Comparison of ENCODE assay signal across 19 mouse cellular contexts in the genomic region with DNA sequence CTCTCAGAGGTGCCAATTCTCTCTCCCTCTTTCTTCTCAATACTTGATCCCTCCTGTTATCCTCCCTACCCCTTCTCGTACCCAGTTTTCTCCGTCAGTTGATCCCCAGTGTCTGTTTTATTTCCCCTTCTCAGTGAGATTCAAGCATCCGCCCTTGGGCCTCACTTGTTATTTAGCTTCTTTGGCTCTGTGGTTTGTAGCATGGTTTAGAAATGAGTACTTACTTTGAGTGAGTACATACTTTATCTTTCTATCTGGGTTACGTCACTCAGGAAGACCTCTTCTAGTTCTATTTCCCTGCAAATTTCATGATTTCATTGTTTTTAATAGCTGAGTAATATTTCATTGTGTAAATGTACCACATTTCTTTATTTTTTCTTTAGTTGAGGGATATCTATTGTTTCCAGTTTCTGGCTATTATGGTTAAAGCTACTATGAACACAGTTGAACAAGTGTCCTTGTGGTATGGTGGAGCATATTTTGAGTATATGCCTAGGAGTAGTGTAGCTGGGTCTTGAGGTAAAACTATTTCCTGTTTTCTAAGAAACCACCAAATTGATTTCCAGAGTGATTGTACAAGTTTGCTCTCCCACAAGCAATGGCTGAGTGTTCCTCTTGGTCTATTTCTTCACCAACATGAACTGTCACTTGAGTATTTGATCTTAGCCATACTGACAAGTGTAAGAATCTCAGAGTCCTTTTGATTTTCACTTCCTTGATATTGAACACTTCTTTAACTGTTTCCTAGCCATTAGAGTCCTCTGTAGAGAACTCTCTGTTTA. TPM values are rescaled to one million over a fixed set of nuclear protein-coding genes. Genes with fewer than 3 reads are reported as not detected.
A peak's percentile ranks its signal among the peaks of the same experiment; 100 is the strongest.
DNase-seq lines count a peak whose midpoint lies in the region; ATAC-seq and TF ChIP-seq lines count a peak whose summit lies in the region.
"Had no signal": no experiment of that assay in that cellular context is flagged by ENCODE, and none has a peak within 500 bp of the region (broad histone marks: within the 10 kb centered on the region; RNA-seq: fewer than 3 reads in every experiment).

No protein-coding gene starts in this region.

- no peak overlapping the region for H3K9ac ChIP-seq in hindbrain, embryonic 12.5 days
- H3K9ac ChIP-seq: hindbrain, embryonic 13.5 days; liver, embryonic 13.5 days; lung, embryonic 15.5 days; midbrain, embryonic 15.5 days; neural tube, embryonic 12.5 days had no signal

- peaks cover 3% of the 10 kb centered on the region; the same call in 1 of the 2 replicates for H3K4me1 ChIP-seq in spleen, adult 2 months (ENCODE audit: control insufficient read depth, insufficient read depth, insufficient read length)
- peaks cover 22% of the 10 kb centered on the region for H3K4me1 ChIP-seq in G1E (ENCODE audit: insufficient read depth, low read depth, low read length)
- H3K4me1 ChIP-seq in hindbrain, embryonic 12.5 days, result no peaks in the 10 kb centered on the region
- H3K4me1 ChIP-seq: hindbrain, embryonic 13.5 days; liver, embryonic 13.5 days; lung, embryonic 15.5 days; midbrain, embryonic 15.5 days; neural tube, embryonic 12.5 days had no signal

- H3K27ac ChIP-seq in spleen, adult 2 months (ENCODE audit: insufficient read depth, low read length), result peak overlapping the region; percentile 82; the same call in 1 of the 2 replicates
- no peak overlapping the region for H3K27ac ChIP-seq in hindbrain, embryonic 12.5 days
- H3K27ac ChIP-seq: hindbrain, embryonic 13.5 days; liver, embryonic 13.5 days; lung, embryonic 15.5 days; macrophage; midbrain, embryonic 15.5 days; neural tube, embryonic 12.5 days had no signal

- TF ChIP-seq CTCF in spleen, adult 2 months (IDR thresholded peaks at IDR 0.05; ENCODE audit: extremely low read depth, insufficient read depth, insufficient read length, insufficient replicate concordance), result no peak
- no peak for TF ChIP-seq CTCF in G1E (IDR thresholded peaks at IDR 0.05; ENCODE audit: low read depth, low read length)

- ATAC-seq in G1E (ENCODE audit: extremely low read depth, insufficient number of reproducible peaks, low FRiP score, poor library complexity, severe bottlenecking), result peak; percentile 45
- no peak for ATAC-seq in hindbrain, embryonic 12.5 days (ENCODE audit: low FRiP score)
- ATAC-seq: forebrain, embryonic 16.5 days; intestine, postnatal 0 days; midbrain, embryonic 15.5 days had no signal

- WGBS in spleen, adult 2 months, result 67% methylated on average over 4 of the region's 4 CpGs
- 93% methylated on average over 4 of the region's 4 CpGs for WGBS in hindbrain, embryonic 12.5 days

- no peaks in the 10 kb centered on the region for H3K9me3 ChIP-seq in G1E (replicated peaks)
- H3K9me3 ChIP-seq in hindbrain, embryonic 12.5 days (replicated peaks), result no peaks in the 10 kb centered on the region
- H3K9me3 ChIP-seq: hindbrain, embryonic 13.5 days; liver, embryonic 13.5 days; lung, embryonic 15.5 days; midbrain, embryonic 15.5 days; neural tube, embryonic 12.5 days had no signal

- no peak for TF ChIP-seq POLR2A in spleen, adult 2 months (IDR thresholded peaks at IDR 0.05; ENCODE audit: low read depth, low read length)

- no peak overlapping the region for H3K4me3 ChIP-seq in spleen, adult 2 months (ENCODE audit: extremely low read depth, insufficient read depth, insufficient read length)
- no peak overlapping the region for H3K4me3 ChIP-seq in G1E (ENCODE audit: low read depth, low read length)
- no peak overlapping the region for H3K4me3 ChIP-seq in hindbrain, embryonic 12.5 days
- H3K4me3 ChIP-seq: hindbrain, embryonic 13.5 days; liver, embryonic 13.5 days; lung, embryonic 15.5 days; midbrain, embryonic 15.5 days; neural tube, embryonic 12.5 days had no signal

- H3K36me3 ChIP-seq in spleen, adult 2 months (ENCODE audit: control insufficient read depth, insufficient read depth, low read length), result no peaks in the 10 kb centered on the region
- peaks cover 32% of the 10 kb centered on the region for H3K36me3 ChIP-seq in G1E (replicated peaks)
- H3K36me3 ChIP-seq in hindbrain, embryonic 12.5 days, result no peaks in the 10 kb centered on the region
- H3K36me3 ChIP-seq: midbrain, embryonic 15.5 days had no signal

- no peak overlapping the region for H3K4me2 ChIP-seq in hindbrain, embryonic 12.5 days (replicated peaks)
- H3K4me2 ChIP-seq: hindbrain, embryonic 13.5 days; liver, embryonic 13.5 days; lung, embryonic 15.5 days; midbrain, embryonic 15.5 days; neural tube, embryonic 12.5 days had no signal

- H3K27me3 ChIP-seq in spleen, adult 2 months (ENCODE audit: control insufficient read depth, insufficient read depth, low read length), result no peaks in the 10 kb centered on the region
- H3K27me3 ChIP-seq in G1E (ENCODE audit: insufficient read depth, low read length), result no peaks in the 10 kb centered on the region
- H3K27me3 ChIP-seq in hindbrain, embryonic 12.5 days, result no peaks in the 10 kb centered on the region
- H3K27me3 ChIP-seq: hindbrain, embryonic 13.5 days; liver, embryonic 13.5 days; lung, embryonic 15.5 days; midbrain, embryonic 15.5 days; neural tube, embryonic 12.5 days had no signal

- DNase-seq in spleen, adult 2 months (ENCODE audit: low read depth in 1 of 2, low spot score in 2 of 2), result peak in 1 of 2 experiments; percentile 53
- no peak for DNase-seq in spleen, postnatal 4 days (ENCODE audit: low spot score in 2 of 2)
- no peak for DNase-seq in G1E (ENCODE audit: low spot score)
- peak; percentile 94 for DNase-seq in induced T-regulatory cell, adult 2 months (ENCODE audit: low read depth)
- DNase-seq in thymus, postnatal 14 days, result peak; percentile 26
- no peak for DNase-seq in adrenal gland, postnatal 4 days (ENCODE audit: low spot score in 2 of 2)
- DNase-seq in left cerebral cortex, postnatal 25 days (ENCODE audit: low spot score in 2 of 2), result no peak
- DNase-seq: adrenal gland, adult 8-10 months; cerebellum, adult 11-12 months; heart, adult 18-20 months; liver, embryonic 13.5 days had no signal

- intact Hi-C loops in left cerebral cortex, postnatal 25 days (cut with DNase I), result no loop called here

RNA-seq across cellular contexts. Expression of gene Eri2, which starts 42.3 kb away (rescaled TPM):
- polyA plus RNA-seq in spleen, adult 2 months (2012; rRNA removed), result 0.46 and 0.65 TPM in 2 replicates
- 49.1 and 65.5 TPM in 2 replicates for total RNA-seq in G1E (2014; fragmentation: Nextera tagmentation)
- total RNA-seq in G1E (2017), result 32.4 and 37.4 TPM in 2 replicates
- 1.2 and 1.7 TPM in 2 replicates for polyA plus RNA-seq in G1E (2012)
- polyA plus RNA-seq in hindbrain, embryonic 12.5 days (2016; fragmentation: Nextera tagmentation; extraction: Ambion mirVana), result 27.2 and 27.5 TPM in 2 replicates
- 10 to 100 TPM; 12.9 to 13.6 TPM for total RNA-seq in adrenal gland, postnatal 4 days (2021)
- 1 to 10 TPM; 7.7 to 8.4 TPM for total RNA-seq in left cerebral cortex, postnatal 25 days (2021)

RNA-seq across cellular contexts. Expression of gene Rexo5, which starts 42.4 kb away (rescaled TPM):
- polyA plus RNA-seq in spleen, adult 2 months (2012; rRNA removed), result 2.0 and 2.4 TPM in 2 replicates
- total RNA-seq in G1E (2014; fragmentation: Nextera tagmentation) (64.3 and 76.8 TPM in 2 replicates), G1E (2017) (42.8 and 58.4 TPM in 2 replicates)
- polyA plus RNA-seq in G1E (2012), result 2.5 and 3.5 TPM in 2 replicates
- polyA plus RNA-seq in hindbrain, embryonic 12.5 days (2016; fragmentation: Nextera tagmentation; extraction: Ambion mirVana), result 20.4 and 22.8 TPM in 2 replicates
- 10 to 100 TPM; 12.4 to 13.6 TPM for total RNA-seq in adrenal gland, postnatal 4 days (2021)
- total RNA-seq in left cerebral cortex, postnatal 25 days (2021), result 1 to 10 TPM in 1 of 2 experiments, under 1 TPM in 1; 0.55 to 2.2 TPM

RNA-seq across cellular contexts. Expression of gene Lyrm1, which starts 59.5 kb away (rescaled TPM):
- polyA plus RNA-seq in spleen, adult 2 months (2012; rRNA removed), result 0.49 and 0.80 TPM in 2 replicates
- total RNA-seq in G1E (2014; fragmentation: Nextera tagmentation) (2.4 and 2.5 TPM in 2 replicates), G1E (2017) (5.7 and 6.0 TPM in 2 replicates)
- 0.91 and 1.2 TPM in 2 replicates for polyA plus RNA-seq in G1E (2012)
- polyA plus RNA-seq in hindbrain, embryonic 12.5 days (2016; fragmentation: Nextera tagmentation; extraction: Ambion mirVana), result 14.0 and 15.2 TPM in 2 replicates
- 1 to 10 TPM; 3.3 to 4.5 TPM for total RNA-seq in adrenal gland, postnatal 4 days (2021)
- 10 to 100 TPM; 11.6 to 12.1 TPM for total RNA-seq in left cerebral cortex, postnatal 25 days (2021)

RNA-seq across cellular contexts. Expression of gene Dcun1d3, which starts 59.9 kb away (rescaled TPM):
- 3.1 and 3.8 TPM in 2 replicates for polyA plus RNA-seq in spleen, adult 2 months (2012; rRNA removed)
- total RNA-seq in G1E (2014; fragmentation: Nextera tagmentation), result 8.9 and 9.4 TPM in 2 replicates
- 10.2 and 10.8 TPM in 2 replicates for total RNA-seq in G1E (2017)
- polyA plus RNA-seq in G1E (2012), result 4.4 and 8.9 TPM in 2 replicates
- polyA plus RNA-seq in hindbrain, embryonic 12.5 days (2016; fragmentation: Nextera tagmentation; extraction: Ambion mirVana), result 16.5 and 20.0 TPM in 2 replicates
- total RNA-seq in adrenal gland, postnatal 4 days (2021), result 10 to 100 TPM; 18.3 to 24.4 TPM
- total RNA-seq in left cerebral cortex, postnatal 25 days (2021), result 10 to 100 TPM; 29.8 to 35.6 TPM

Comparison
In these comparisons a context has a peak if more than half of its experiments do, and no peak if none do; other contexts are left out.
1. DNase-seq: peak in induced T-regulatory cell, adult 2 months (single experiment) and thymus, postnatal 14 days (single experiment); none in spleen, postnatal 4 days (0 of 2), G1E (single experiment), adrenal gland, postnatal 4 days (0 of 2) and left cerebral cortex, postnatal 25 days (0 of 2).
2. RNA of gene Rexo5, which starts 42.4 kb away (total RNA-seq): 42.8 to 76.8 TPM in G1E and 12.4 to 13.6 TPM in adrenal gland, postnatal 4 days; 0.55 to 2.2 TPM in left cerebral cortex, postnatal 25 days; every median in the first group is over 4 times any median in the second.